Mouse (Mus musculus): ENCODE data around the gene Gpr183.

The Gpr183 gene

DNA sequence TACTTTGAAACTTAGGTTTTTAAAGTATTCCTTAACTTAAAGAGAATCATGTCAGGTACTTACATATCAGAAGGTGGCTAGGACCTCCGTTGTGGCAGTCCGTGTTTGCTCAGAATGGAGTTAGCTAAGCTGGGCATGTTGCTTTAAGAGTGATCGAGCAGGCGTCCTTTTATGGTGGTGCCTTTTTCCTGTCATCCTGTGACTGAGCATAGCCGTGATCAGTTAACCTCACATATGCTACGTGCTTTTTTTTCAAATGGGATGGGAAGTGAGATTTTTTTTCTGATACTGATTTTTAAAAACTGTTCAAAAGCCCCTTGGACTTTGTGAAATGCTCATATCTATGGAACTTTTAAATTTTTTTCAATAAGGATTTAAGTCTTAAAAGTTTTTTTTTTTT lies at the start of gene Gpr183:
Gene Gpr183, minus strand, starts transcription at position 206 of the 400 bp plus-strand sequence.
- in situ Hi-C loops (cut with MboI, MseI) = no loop called here

DNA sequence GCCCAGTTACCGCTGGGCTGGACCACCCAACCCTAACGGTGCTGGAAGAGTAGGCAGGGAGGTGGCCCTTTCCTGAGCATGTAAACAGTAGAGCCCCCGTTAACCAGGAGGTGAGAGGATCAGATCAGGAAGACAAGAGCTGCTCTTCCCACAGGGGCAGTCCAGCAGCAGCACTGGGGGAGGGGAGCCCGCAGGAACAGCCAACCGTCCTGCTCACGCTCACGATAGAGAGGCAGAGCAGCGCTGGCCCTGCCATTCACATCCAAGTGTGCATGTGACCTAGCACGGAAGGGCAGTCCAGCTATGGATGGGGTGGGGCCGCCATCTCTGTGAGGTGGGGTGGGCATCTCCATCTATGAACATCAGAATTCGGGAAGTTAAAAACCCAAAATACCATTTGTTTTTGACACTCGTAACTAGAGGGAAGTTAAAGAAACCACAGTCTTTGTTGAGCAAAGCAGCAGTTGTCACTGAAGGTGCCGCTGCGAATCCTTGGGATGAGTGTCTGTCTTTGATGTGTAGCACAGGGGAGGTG lies 48.5 kb upstream of the Gpr183 start:
- in situ Hi-C loops (cut with MboI, MseI) = no loop called here

DNA sequence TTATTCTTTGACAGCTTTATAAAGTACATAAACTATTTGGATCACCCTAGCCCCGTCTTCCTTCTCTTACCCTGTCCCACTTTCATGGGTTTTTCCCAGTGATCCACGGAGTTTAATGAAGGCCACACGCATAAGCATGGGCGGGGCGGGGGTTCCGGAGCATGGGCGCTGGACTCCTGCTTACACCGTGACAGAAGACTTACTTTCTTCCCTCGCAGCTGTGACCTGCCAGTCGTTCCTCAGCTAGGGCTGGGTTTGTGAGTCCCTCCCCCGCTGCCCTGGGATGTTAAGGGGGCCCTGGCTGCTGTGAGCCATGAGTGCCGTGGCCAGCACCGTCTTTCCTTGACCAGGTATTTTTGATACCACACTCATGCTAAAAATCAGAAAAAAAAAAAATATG lies 47.8 kb upstream of the Gpr183 start:
- in situ Hi-C loops (cut with MboI, MseI) = no loop called here

DNA sequence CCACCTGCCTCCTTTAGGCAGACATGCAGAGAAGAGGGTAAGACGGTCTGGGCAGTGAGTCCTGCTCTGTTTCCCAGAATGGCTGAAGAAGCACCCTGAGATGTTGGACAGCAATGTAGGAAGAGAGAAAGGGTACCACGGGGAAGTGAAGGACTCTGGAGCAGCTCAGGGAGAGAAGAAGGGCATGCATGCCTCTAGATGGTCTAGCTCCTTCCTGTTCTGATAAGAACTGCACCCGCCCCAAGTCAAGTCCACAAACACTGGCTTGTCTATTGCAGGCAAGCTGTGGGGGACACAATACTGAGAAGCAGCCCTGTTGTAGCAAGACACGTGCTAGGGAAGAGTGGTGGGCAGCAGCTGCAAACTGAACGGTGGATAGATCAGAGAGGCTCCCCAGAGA lies 47.2 kb upstream of the Gpr183 start:
- in situ Hi-C loops (cut with MboI, MseI) = no loop called here

DNA sequence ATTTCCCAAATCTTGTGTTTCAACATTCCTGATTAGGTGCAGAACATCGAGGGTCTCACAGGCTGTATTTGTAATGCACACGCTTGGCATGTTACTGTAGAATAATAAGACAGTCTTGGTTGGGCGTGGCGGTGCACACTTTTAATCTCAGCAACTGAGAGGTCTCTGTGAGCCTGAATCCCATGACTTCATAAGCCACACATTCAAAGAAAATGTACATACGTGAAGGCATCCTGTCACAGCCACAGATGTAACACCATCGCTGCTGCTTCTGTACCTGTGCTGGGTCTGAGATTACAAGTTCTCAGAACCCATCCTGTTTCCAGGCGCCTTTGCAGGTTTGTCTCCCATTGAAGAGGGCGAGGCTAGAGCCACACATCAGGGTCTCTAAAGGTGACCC lies 46.8 kb upstream of the Gpr183 start:
- in situ Hi-C loops (cut with MboI, MseI) = no loop called here

DNA sequence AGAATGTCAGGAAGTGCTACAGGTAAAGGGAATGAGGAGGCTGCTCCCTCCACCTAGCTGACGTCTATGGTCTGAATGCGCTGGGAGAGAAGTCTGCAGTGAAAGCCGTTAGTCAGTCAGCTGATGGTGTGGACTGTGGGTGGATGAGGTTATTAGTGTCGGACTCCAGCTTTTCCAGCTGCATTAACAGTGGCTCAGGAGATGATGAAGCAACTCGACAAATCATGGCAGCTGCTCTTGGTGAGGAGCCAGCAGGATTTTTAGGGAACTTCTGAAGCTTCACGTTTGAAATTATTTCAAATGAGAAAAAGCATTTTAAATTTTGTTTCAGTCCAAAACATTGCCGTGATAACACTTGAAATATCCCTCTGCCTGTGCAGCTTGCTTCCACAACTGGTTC lies 45.3 kb upstream of the Gpr183 start:
- in situ Hi-C loops (cut with MboI, MseI) = no loop called here

DNA sequence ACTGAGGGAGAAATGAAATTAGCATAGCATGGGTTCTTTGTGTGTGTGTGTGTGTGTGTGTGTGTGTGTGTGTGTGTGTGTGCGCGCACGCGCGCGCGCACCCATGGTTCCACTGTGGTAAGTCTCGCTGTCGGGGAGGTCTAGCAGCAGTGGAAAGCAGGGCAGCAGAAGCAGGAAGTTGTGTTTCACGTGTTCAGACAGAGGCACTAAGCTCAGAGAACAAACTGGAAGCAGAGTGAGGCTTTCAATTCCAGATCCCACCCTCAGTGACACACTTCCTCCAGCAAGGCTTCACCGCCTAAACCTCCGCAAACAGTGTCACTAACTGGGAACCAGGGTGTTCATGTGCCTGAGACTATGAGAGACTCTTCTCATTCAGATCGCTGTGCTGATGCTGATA lies 44.5 kb upstream of the Gpr183 start:
- in situ Hi-C loops (cut with MboI, MseI) = no loop called here

DNA sequence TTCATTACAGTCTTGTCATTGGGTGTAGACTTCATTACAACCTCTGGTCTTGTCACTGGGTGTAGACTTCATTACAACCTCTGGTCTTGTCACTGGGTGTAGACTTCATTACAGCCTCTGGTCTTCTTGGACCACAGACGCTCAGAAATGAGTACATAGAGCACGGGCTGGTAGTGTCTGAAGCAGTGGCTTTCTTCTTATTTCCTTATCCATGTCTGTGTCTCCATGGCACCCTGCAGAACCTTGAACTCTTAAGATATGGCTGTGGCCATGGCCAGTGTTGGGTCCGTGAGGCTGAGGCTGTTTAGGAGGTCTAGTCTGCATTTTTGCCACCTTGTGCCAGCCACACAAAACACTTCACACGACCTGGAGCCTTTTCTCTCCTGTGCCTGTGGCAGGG lies 43.3 kb upstream of the Gpr183 start:
- in situ Hi-C loops (cut with MboI, MseI) = no loop called here

DNA sequence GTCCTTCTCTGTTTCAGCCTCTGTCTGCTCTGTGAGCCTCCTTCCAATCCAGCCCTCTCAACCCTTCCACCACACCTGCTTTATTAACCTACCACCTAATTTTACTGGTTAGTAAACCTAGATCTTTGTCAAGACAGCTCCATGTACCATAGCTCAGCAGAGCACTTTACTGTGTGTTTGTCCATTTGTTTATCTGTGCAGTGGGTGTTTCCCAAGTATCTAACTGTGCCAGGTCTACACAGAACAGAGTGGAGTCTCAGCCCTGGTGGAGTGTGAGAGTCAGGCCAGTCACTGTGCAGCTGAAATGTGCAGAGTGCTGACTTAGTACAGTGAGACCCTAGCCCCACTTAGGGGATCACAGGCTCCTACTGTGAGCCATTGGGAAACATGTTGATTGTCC lies 38.8 kb upstream of the Gpr183 start:
- in situ Hi-C loops (cut with MboI, MseI) = loop anchor here (5.0 kb wide), 1 partner anchor 72 kb away; no protein-coding TSS in a partner anchor

DNA sequence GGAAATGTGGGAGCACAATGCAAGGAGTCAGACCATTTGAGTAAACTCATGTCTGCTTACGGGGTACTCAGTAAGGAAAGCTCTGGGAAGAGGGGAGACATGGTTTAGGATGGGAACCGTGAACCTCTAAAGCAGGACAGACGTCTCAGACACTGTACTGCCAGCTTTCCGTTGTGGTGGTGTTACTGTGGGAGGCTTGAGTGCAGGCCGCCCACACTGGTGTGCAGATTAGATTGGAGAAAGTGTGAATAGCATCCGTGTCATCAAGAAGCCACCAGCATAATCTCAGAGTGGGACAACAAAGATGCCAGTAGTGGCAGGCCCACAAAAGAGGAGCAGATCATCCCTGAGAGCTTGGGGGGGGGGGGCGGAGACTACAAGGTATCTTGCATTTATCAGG lies 37.2 kb upstream of the Gpr183 start:
- in situ Hi-C loops (cut with MboI, MseI) = loop anchor here (5.0 kb wide), 1 partner anchor 70 kb away; no protein-coding TSS in a partner anchor

DNA sequence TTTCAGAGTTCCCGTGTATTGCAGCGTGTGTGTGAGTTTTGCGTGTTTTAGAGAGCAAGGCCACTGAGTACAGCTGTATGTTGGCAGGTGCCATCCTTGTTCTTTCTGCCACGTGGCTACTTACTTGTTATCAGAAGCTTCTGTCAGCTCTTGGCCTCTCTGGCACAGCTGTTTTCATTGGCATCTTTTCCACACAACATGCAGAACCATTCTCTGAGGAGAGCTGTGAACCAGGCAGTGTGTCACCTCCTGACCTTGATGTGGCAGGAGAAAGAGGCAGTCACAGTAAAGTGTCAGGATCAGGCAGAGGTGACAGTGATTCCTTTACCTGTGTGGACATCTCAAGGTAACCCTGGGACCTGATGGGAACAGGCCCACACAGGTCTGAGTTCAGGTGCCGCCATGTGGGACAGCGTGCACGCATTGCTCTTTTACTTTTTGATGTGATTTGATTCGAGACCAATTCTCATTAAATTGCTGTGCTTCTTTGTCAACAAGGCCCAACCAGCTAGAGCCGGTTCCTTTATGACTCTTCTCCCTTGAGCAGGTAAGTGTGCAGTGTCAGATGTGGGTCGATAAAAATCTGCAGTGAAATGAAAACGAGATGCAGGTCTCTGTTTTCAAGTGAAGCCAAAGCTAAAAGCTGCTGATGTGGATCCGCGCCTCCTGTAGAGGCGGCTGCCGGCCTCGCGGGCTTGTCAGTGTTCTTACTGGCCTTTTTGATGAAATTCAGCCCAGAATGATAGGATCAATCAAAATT lies 35.5 kb upstream of the Gpr183 start:
- in situ Hi-C loops (cut with MboI, MseI) = loop anchor here (5.0 kb wide), 1 partner anchor 68 kb away; no protein-coding TSS in a partner anchor

DNA sequence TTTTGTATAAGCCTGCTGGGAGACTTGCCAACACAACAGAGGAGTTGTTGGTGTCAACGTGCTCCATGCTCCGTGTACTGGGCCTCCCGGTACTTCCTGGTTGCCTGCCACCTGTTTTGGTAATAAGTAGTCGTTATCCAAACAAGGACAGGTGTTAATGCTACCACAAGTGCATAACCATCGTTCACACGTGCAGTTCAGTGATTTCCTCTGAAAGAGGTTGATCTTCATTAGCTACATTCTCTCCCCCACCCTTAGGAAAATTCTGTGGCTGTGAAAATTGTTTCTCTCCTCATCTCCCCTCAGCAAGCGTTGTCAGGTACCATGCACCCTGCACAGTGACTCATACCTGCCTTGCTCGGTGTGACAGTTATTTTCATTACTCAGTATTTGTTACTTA lies 34.5 kb upstream of the Gpr183 start:
- in situ Hi-C loops (cut with MboI, MseI) = loop anchor here (25.0 kb wide), 1 partner anchor 887 kb away; no protein-coding TSS in a partner anchor

DNA sequence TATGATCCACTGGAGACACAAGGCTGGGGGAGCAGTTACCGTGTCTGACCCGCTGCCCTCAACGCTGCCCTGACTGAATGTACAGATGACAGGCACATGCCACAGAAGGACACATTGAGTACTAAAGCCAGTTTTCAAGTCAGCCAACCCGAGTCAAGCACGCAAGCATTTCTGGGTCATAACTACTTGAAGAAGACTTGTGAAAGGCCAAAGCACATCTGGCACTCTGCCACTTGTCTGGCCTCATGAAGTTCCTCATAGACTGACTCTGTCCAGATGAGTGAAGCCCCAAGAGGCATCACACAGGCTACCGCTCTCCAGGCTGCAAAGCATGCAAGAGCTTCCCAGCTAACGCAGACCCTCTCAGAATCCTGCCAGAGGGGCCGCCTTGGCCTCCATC lies 31.8 kb upstream of the Gpr183 start:
- in situ Hi-C loops (cut with MboI, MseI) = loop anchor here (25.0 kb wide), 1 partner anchor 884 kb away; no protein-coding TSS in a partner anchor

DNA sequence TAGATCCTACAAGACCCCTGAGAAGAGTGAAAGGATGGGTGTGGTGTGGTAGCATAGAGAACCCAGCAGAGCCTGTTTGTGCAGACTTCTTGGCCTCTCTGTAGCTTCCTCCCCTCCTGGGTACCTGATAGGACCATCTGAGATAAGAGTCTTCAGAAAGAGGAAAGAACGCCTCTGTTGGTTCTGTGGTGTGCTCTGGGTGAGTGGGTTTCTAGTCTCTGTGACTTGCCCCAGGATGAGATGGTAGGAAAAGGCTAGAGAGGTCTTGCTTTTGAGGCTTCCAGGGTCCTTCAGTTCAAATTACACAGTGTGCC lies 30.5 kb upstream of the Gpr183 start:
- in situ Hi-C loops (cut with MboI, MseI) = loop anchor here (25.0 kb wide), 1 partner anchor 883 kb away; no protein-coding TSS in a partner anchor

DNA sequence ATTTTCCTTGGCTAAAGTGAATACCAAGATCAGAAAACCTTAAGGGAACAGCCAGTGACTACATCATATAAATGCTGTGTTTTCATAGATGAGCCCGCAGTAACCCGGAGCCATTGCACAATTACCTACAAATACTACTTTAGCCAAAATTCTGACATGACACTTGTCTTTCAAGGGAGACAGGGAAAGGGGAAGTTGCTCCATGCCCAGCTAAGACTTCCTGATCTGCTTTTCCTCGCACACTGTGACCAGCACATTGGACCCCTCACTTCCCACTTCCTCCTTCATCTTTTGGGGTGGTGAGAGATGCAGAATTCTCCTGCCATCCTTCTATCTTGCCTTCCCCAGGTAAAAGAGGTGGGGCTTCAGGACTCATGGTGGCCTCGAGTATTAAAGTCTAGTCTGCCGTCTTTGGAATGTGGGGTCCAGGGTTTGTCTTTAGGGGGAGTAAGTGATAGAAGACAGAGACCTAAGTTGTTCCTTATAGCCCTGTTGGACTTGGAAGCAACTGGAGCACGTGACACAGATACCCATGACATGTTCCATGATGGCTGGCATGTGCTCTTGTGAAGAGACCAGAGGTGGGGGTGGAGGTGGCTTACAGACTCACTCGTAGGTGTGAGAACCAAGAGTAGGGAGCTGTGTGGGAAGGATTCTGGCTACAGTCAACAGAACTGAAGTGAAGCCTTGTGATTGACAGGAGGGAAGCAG lies 30.0 kb upstream of the Gpr183 start:
- in situ Hi-C loops (cut with MboI, MseI) = loop anchor here (25.0 kb wide), 1 partner anchor 883 kb away; no protein-coding TSS in a partner anchor

DNA sequence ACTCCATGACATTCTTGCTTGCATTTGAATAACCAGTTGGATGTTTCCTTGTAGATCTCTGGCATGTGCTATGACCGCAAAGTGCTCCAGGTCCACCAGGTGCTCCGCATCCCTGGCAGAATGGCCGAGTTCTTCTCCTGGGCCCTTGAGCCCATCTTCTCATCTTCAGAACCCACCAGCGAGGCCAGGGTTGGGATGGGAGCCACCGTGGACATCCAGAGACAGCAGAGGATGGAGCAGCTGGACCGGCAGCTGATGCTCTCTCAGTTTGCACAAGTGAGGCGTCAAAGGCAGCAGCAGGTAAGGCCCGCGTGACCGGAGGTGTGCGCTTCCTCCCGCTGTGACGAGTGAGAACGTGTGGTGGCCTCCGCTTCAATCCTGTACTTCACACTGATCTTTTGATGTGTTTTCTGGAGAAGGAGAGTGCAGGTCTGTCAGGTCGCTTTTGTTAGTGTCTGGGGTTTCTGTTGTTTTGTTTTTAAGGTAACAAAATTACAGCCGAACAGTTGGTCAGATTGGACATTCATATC lies 29.2 kb upstream of the Gpr183 start:
- in situ Hi-C loops (cut with MboI, MseI) = loop anchor here (25.0 kb wide), 1 partner anchor 882 kb away; no protein-coding TSS in a partner anchor

DNA sequence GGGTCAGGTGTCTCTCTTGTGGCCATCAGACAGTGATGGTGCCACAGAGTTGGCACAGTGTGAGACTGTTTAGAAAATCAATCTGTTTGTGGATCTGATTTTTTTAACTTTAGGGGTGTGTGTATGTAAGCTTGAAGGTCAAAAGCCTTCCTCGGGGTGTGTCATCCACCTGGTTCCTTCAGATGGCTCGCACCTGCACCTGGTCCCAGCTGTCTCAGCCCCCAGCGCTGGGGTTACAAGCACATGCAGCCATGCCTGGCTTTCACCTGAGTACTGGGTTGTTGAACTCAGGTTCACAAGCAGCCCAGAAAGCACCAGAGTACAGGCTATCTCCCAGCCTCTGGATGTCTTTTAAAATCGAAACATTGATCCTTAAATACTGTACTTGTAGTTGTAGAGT lies 28.6 kb upstream of the Gpr183 start:
- in situ Hi-C loops (cut with MboI, MseI) = loop anchor here (25.0 kb wide), 1 partner anchor 881 kb away; no protein-coding TSS in a partner anchor

DNA sequence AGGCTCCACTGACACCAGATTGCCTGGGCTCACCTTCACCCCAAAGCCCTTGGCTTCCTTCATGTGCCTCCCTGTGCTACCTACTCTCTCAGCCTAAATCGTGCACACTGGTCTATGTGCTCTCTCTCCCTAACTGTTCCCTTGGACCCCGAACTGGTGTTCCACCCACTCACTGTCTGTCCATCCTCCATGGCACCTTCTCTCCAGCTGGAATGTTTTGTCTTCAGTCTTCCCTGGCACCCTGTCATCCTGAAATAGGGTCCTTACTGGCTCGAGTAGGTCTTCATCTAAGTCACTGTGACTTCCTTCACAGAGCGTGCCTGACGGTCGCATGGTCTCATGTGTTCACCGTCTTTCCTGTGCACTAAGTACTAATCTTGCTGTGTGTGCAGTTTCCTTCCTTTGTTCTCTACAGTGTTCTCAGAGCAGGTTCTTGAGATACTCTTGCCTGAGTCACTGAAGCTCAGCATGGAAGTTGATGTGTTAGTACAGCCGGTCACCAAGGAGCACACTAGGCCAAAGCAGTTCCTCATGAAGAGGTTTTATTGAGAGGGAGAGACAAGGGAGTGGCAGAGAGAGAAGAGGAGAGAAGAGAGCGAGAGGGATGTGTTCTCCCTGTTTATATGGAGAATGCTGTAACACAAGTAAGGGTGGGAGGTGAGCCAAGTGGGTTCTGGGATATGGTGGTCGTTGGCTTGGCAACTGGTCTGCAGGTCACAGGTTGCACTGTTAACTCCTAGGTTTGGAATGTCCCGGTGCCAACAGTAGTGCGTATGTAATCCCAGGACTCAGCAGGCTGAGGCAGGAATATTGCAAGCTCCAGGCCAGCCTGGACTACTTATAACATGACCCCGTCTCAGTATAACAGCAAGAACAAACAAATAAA lies 27.6 kb upstream of the Gpr183 start:
- in situ Hi-C loops (cut with MboI, MseI) = loop anchor here (25.0 kb wide), 1 partner anchor 880 kb away; no protein-coding TSS in a partner anchor

DNA sequence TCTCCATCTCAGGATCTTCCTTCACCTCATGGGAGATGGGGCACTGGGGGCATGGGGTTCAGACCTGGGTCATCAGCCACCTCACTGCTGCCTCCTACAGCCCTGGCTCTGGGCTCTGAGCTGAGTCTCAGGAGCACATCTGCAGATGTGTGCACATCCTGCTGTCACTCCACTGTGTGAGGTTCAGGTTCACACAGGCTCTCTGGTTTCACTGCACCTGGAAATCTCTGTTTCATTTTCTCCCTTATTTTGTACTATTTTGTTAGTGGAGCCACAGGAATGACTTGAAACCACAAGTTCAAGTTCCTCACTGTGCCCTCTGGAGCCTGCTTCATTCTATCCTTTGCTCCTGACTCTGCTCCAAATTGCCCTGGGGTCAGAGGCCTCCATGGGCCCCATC lies 26.9 kb upstream of the Gpr183 start:
- in situ Hi-C loops (cut with MboI, MseI) = loop anchor here (25.0 kb wide), 1 partner anchor 880 kb away; no protein-coding TSS in a partner anchor

DNA sequence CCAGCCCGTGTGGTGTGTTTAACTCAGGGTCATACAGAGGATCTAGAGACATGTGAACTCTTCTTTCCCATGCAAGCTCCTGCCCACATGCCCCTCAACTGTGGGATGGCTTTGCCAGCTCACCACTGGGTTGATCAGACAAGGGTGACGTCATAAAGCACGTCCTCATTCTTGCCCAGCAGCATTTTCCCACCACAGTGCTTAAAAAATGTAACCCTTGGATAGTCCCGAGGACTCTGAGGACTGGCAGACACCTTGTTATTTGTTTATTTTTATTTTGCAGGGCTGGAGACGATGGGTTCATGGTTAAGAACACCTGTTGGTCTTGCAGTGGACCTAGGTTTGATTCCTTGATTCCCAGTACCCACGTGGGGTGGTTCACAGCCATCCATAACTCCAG lies 25.9 kb upstream of the Gpr183 start:
- in situ Hi-C loops (cut with MboI, MseI) = loop anchor here (25.0 kb wide), 1 partner anchor 879 kb away; no protein-coding TSS in a partner anchor

DNA sequence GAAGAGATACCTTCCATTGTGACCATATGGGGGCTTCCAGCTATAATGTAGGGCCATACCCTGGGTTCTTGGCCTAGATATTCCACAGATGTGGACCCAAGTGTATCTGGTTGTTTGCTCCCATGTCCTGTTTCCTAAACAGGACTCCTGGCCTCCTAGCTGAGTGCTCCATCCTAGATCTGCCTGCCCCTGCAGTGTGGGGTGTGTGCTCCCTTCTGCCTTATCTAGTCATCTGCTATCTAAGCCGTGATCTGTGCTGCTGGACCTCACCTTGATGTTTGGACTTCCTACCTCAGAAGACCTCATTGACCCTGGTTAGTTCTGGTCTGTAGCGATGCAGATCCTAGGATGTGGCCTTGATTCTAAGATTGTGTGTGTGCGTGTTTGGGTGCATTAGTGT lies 24.9 kb upstream of the Gpr183 start:
- in situ Hi-C loops (cut with MboI, MseI) = loop anchor here (25.0 kb wide), 1 partner anchor 878 kb away; no protein-coding TSS in a partner anchor
